Mouse (Mus musculus): Measurements from ENCODE around the gene Tefm. TPM values are rescaled to one million over a fixed set of nuclear protein-coding genes. Genes with fewer than 3 reads are reported as not detected.
A peak's percentile ranks its signal among the peaks of the same experiment; 100 is the strongest.

Tefm gene
- polyA plus RNA-seq, 1 experiment, result 16.6 TPM

DNA sequence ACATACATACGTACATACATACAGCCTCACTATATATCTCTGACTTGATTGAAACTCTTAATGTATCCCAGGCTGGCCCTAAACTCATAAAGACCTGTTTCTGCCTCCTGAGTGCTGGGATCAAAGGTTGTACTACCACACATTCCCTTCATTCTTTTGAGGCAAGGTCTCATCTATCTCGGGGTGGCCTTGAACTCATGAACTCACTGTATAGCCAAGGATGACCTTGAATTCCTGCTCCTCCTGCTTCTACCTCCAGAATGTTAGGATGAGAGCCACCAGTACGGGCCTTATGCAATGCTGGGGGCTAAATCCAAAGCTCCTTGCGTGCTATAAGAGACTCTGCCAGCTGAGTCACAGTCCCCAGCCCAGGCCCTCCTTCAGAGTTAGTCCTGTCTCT lies 19.1 kb upstream of the Tefm start:
- Histone ChIP-seq H3K4me3 (ENCODE audit: insufficient read depth, low read length) (no peak overlapping the region), H3K27ac (ENCODE audit: insufficient read depth, low read length) (no peak overlapping the region), H3K4me1 (ENCODE audit: control insufficient read depth, insufficient read depth, low read length) (no peaks in the 10 kb centered on the region)
- TF ChIP-seq CTCF (IDR thresholded peaks at IDR 0.05; ENCODE audit: borderline replicate concordance, insufficient read depth, low read length) (no peak), POLR2A (IDR thresholded peaks at IDR 0.05; ENCODE audit: low read depth, low read length) (no peak)

DNA sequence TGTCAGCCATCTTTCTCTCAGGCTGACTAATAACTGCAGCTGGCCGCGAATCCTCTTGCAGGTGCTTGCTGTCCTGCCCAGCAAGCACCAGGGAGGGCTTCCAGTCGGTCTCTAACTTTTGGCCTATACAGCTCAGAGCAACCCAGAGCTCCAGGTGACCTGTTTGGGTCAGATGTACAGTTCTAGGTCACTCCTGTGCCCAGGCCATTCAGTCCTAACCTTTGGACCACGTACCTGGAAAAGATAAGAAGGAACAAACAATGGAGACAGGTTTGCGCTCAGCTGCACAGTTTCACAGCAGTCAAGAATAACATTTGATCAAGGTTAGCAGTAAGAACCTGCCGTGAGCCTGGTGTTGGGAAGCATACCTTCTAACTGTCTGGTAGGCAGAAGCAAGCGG lies 17.0 kb upstream of the Tefm start:
- H3K27ac ChIP-seq (ENCODE audit: insufficient read depth, low read length), result no peak overlapping the region
- TF ChIP-seq CTCF (IDR thresholded peaks at IDR 0.05; ENCODE audit: borderline replicate concordance, insufficient read depth, low read length) (no peak), POLR2A (IDR thresholded peaks at IDR 0.05; ENCODE audit: low read depth, low read length) (no peak)
- H3K4me3 ChIP-seq (ENCODE audit: insufficient read depth, low read length), result no peak overlapping the region
- H3K4me1 ChIP-seq (ENCODE audit: control insufficient read depth, insufficient read depth, low read length), result no peaks in the 10 kb centered on the region

- no peak overlapping the region for H3K4me3 ChIP-seq (ENCODE audit: insufficient read depth, low read length)
- TF ChIP-seq POLR2A (IDR thresholded peaks at IDR 0.05; ENCODE audit: low read depth, low read length) (no peak), CTCF (IDR thresholded peaks at IDR 0.05; ENCODE audit: borderline replicate concordance, insufficient read depth, low read length) (no peak)
- no peak overlapping the region for H3K27ac ChIP-seq (ENCODE audit: insufficient read depth, low read length)
- peaks cover 6% of the 10 kb centered on the region; the same call in 1 of the 2 replicates for H3K4me1 ChIP-seq (ENCODE audit: control insufficient read depth, insufficient read depth, low read length)
These were observed 14.9 kb upstream of the Tefm start for GRCm38 (mm10) chr11:80156841-80157240.

DNA sequence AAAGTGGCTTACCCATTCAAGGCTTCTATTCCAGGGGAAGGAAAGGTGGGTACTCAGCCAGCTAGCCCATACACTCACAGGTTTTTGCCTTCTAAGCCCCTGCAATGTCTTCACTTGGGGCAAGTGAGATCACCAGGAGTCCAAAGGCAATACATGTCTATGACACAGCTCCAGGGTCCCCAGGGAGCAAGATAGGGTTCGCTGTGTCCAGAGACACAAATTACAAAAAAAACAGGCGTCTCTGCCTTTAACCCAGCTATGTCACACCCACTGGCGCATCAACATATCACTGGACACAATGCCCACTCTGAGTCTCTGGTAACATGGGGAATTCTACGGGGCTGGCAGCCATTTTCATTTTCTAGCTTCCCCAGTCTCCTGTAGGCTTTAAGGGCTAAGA lies 14.0 kb upstream of the Tefm start:
- no peak for TF ChIP-seq CTCF (IDR thresholded peaks at IDR 0.05; ENCODE audit: borderline replicate concordance, insufficient read depth, low read length)
- no peak for TF ChIP-seq POLR2A (IDR thresholded peaks at IDR 0.05; ENCODE audit: low read depth, low read length)
- H3K4me1 ChIP-seq (ENCODE audit: control insufficient read depth, insufficient read depth, low read length), result peaks cover 6% of the 10 kb centered on the region; the same call in 1 of the 2 replicates
- H3K4me3 ChIP-seq (ENCODE audit: insufficient read depth, low read length), result no peak overlapping the region
- no peak overlapping the region for H3K27ac ChIP-seq (ENCODE audit: insufficient read depth, low read length)

GRCm38 (mm10) chr11:80155541-80155940 lies 13.6 kb upstream of the Tefm start:
- Histone ChIP-seq H3K4me1 (ENCODE audit: control insufficient read depth, insufficient read depth, low read length) (peaks cover 6% of the 10 kb centered on the region; the same call in 1 of the 2 replicates), H3K4me3 (ENCODE audit: insufficient read depth, low read length) (no peak overlapping the region), H3K27ac (ENCODE audit: insufficient read depth, low read length) (no peak overlapping the region)
- TF ChIP-seq POLR2A (IDR thresholded peaks at IDR 0.05; ENCODE audit: low read depth, low read length) (no peak), CTCF (IDR thresholded peaks at IDR 0.05; ENCODE audit: borderline replicate concordance, insufficient read depth, low read length) (no peak)

GRCm38 (mm10) chr11:80154501-80154900 lies 12.5 kb upstream of the Tefm start:
- Histone ChIP-seq H3K4me3 (ENCODE audit: insufficient read depth, low read length) (peak overlapping the region; percentile 35; the same call in 1 of the 2 replicates), H3K27ac (ENCODE audit: insufficient read depth, low read length) (no peak overlapping the region), H3K4me1 (ENCODE audit: control insufficient read depth, insufficient read depth, low read length) (peaks cover 6% of the 10 kb centered on the region; the same call in 1 of the 2 replicates)
- TF ChIP-seq CTCF (IDR thresholded peaks at IDR 0.05; ENCODE audit: borderline replicate concordance, insufficient read depth, low read length) (no peak), POLR2A (IDR thresholded peaks at IDR 0.05; ENCODE audit: low read depth, low read length) (no peak)

DNA sequence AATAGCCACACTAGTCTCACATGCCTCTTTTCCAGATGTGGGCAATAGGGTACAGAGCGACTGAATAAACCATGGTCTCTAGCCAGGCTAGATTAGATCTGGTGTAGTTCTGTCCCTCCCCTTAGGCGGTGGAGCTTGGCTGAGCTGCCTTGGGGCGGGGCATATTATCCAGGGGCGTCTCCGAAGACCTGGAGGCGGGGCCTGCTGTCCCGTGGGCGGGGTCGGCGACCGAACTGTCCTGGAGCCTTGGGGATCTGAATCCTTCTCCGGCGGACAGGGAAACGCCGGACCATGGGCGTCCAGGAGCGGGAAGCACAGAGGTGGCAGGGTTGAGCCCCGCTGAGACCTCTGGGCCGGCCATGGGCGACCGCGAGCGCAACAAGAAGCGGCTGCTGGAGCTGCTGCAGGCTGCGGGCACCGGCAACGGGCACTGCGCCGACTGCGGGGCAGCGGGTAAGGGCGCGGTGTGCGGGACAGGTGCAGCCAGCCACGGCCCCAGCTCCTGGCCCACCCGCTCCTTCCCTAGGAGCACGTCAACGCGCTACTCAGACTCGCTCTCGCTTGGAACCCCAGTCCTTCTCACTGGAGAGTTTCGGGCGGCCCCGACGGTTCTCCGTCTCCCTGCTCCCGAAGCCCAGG lies 12.0 kb upstream of the Tefm start, which contains the start of gene Adap2:
Gene Adap2, plus strand, starts transcription at position 249 of the 639 bp plus-strand sequence.
- Histone ChIP-seq H3K27ac (ENCODE audit: insufficient read depth, low read length) (0 out of 2 replicates have a peak within 1 kb of the TSS, but pooled peaks have one; percentile 24), H3K4me1 (ENCODE audit: control insufficient read depth, insufficient read depth, low read length) (peaks cover 6% of the 10 kb centered on the region; the same call in 1 of the 2 replicates), H3K4me3 (ENCODE audit: insufficient read depth, low read length) (peak within 1 kb of the TSS; percentile 35)
- no peak for TF ChIP-seq CTCF (IDR thresholded peaks at IDR 0.05; ENCODE audit: borderline replicate concordance, insufficient read depth, low read length)
- TF ChIP-seq POLR2A (IDR thresholded peaks at IDR 0.05; ENCODE audit: low read depth, low read length), result peak; percentile 35; the same call in 1 of the 2 replicates

DNA sequence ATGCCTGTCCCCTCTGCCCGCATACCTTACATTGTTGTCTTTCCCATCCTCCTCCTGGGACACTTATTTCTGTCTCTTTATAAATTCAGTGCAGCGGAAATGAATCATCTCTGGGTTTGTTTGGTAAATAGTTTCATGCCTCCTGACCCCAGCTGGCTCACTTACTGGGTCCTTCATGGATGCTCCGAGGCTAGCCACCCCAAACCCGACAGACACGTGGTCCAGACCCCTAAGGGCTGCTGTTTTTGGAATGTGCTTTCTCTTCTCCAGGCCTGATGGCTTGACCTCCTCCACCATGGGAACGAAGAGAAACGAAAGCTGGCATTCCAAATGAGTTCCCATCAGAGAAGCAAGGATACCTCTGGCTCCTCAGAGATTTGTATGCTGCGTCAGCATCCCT lies 10.4 kb upstream of the Tefm start:
- TF ChIP-seq POLR2A (IDR thresholded peaks at IDR 0.05; ENCODE audit: low read depth, low read length) (no peak), CTCF (IDR thresholded peaks at IDR 0.05; ENCODE audit: borderline replicate concordance, insufficient read depth, low read length) (no peak)
- no peak overlapping the region for H3K4me3 ChIP-seq (ENCODE audit: insufficient read depth, low read length)
- peaks cover 6% of the 10 kb centered on the region; the same call in 1 of the 2 replicates for H3K4me1 ChIP-seq (ENCODE audit: control insufficient read depth, insufficient read depth, low read length)
- H3K27ac ChIP-seq (ENCODE audit: insufficient read depth, low read length), result no peak overlapping the region

DNA sequence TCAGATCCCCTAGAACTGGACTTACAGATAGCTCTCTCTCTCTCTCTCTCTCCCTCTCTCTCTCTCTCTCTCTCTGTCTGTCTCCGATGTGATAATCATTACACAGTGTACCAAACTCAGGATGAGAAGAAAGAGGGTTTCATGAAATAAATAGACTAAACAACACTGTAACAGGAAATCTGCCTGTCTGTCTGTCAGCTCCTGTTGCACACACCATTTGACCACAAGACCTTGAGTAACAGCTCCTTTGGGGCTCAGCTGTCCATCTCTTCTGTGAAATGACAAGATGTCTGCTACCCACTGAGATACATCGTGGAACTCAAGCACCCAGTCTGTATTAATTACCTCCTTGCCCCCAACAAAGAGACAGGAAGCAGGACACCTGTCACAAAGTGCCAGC lies 9.6 kb upstream of the Tefm start:
- peaks cover 6% of the 10 kb centered on the region; the same call in 1 of the 2 replicates for H3K4me1 ChIP-seq (ENCODE audit: control insufficient read depth, insufficient read depth, low read length)

GRCm38 (mm10) chr11:80150566-80150965 lies 8.6 kb upstream of the Tefm start:
- Histone ChIP-seq H3K4me1 (ENCODE audit: control insufficient read depth, insufficient read depth, low read length) (peaks cover 6% of the 10 kb centered on the region; the same call in 1 of the 2 replicates), H3K27ac (ENCODE audit: insufficient read depth, low read length) (no peak overlapping the region)
- no peak for TF ChIP-seq POLR2A (IDR thresholded peaks at IDR 0.05; ENCODE audit: low read depth, low read length)
- TF ChIP-seq CTCF (IDR thresholded peaks at IDR 0.05; ENCODE audit: borderline replicate concordance, insufficient read depth, low read length), result no peak

More for the DNA sequence above, 9.6 kb upstream of the Tefm start:
- TF ChIP-seq CTCF (IDR thresholded peaks at IDR 0.05; ENCODE audit: borderline replicate concordance, insufficient read depth, low read length) (no peak), POLR2A (IDR thresholded peaks at IDR 0.05; ENCODE audit: low read depth, low read length) (no peak)
- no peak overlapping the region for H3K4me3 ChIP-seq (ENCODE audit: insufficient read depth, low read length)
- H3K27ac ChIP-seq (ENCODE audit: insufficient read depth, low read length), result no peak overlapping the region

More at GRCm38 (mm10) chr11:80150566-80150965, 8.6 kb upstream of the Tefm start:
- H3K4me3 ChIP-seq (ENCODE audit: insufficient read depth, low read length), result no peak overlapping the region
